Mouse (Mus musculus) forebrain, embryonic 13.5 days (tissue): ENCODE results near the gene Pfdn6. TPM values are rescaled to one million over a fixed set of nuclear protein-coding genes. Genes with fewer than 3 reads are reported as not detected.
A peak's percentile ranks its signal among the peaks of the same experiment; 100 is the strongest.
"Not testable (repeated sequence)": the region's sequence is repeated elsewhere in the genome, so short reads cannot be mapped to it uniquely, and the experiment has no call there.

Experiments
- ATAC-seq: fragments of 200-750 bp; cut with Nextera tagmentation; 2 replicates; pipeline ENCODE4 v1.8.0; 2017
- H3K27ac ChIP-seq: fragments of 300-500 bp; sonication (generic); 2 replicates; pipeline ENCODE4 v1.5.1; 2015; ENCODE audit warnings: inconsistent platforms, mild to moderate bottlenecking, moderate library complexity
- H3K27me3 ChIP-seq: fragments of 300-500 bp; sonication (generic); 2 replicates; pipeline ENCODE4 v1.6.1; 2015; ENCODE audit warnings: mild to moderate bottlenecking, inconsistent platforms
- H3K36me3 ChIP-seq: fragments of 300-500 bp; sonication (generic); 2 replicates; pipeline ENCODE4 v1.6.1; 2015; ENCODE audit warnings: mild to moderate bottlenecking, inconsistent platforms; ENCODE audit not compliant: poor library complexity, severe bottlenecking
- H3K4me1 ChIP-seq: fragments of 300-500 bp; sonication (generic); 2 replicates; pipeline ENCODE4 v1.6.1; 2015; ENCODE audit warnings: inconsistent platforms
- H3K4me2 ChIP-seq: fragments of 300-500 bp; sonication (generic); 2 replicates; pipeline ENCODE4 v1.6.1; 2015; ENCODE audit warnings: inconsistent platforms, mild to moderate bottlenecking, moderate library complexity
- H3K4me3 ChIP-seq: fragments of 300-500 bp; sonication (generic); 2 replicates; pipeline ENCODE4 v1.5.1; 2015; ENCODE audit warnings: mild to moderate bottlenecking, inconsistent platforms
- H3K9ac ChIP-seq: fragments of 300-500 bp; sonication (generic); 2 replicates; pipeline ENCODE4 v1.6.1; 2015; ENCODE audit warnings: mild to moderate bottlenecking, inconsistent platforms
- H3K9me3 ChIP-seq: fragments of 300-500 bp; sonication (generic); replicated peaks from 2 replicates; pipeline ENCODE4 v1.6.1; 2016; ENCODE audit warnings: inconsistent platforms
- WGBS: fragments of 180-500 bp; shearing (Covaris S2); methylation state at CpG from one replicate; pipeline ENCODE4 v1.1.7; 2015; 5-methylcytosine and 5-hydroxymethylcytosine counted together
- polyA plus RNA-seq: library from polyadenylated mRNA; unstranded; fragments of >200 nt; fragmentation: Nextera tagmentation; extraction: Ambion mirVana; gene quantifications from 2 replicates; pipeline ENCODE4 v1.2.1, GENCODE M21; 2015

Gene Pfdn6
- polyA plus RNA-seq, 1 experiment from 2014 or later, result 214 TPM

DNA sequence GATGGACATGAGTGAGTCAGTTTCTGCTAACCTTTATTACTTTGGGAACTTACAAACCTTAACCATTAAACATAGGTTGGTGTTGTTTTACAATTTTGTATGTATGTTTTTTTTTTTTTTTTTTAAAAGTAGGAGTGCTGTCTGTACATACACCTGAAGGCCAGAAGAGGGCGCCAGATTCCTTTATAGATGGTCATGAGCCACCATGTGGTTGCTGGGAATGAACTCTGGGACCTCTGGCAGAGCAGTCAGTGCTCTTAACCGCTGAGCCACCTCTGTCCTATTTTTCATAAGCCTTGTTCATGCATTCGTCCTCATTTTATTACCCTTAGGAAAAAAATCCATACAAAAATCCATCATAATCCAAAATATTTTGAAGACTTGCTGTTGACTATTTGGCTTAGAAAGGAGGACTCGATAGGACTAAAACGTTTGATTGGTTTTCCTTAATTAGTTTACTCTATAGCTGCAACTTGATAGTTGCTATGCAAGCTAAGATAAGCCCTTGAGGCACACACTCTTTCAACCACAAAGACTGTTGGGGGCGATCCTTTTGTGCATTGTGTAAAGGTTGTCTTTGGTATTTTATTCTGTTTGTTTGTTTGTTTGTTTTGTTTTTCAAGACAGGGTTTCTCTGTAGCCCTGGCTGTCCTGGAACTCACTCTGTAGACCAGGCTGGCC, 42.9 kb downstream of the Pfdn6 start:
- no peaks in the 10 kb centered on the region for H3K4me1 ChIP-seq
- no peak overlapping the region for H3K4me3 ChIP-seq
- no peak for ATAC-seq
- H3K9ac ChIP-seq, result no peak overlapping the region
- no peak overlapping the region for H3K27ac ChIP-seq
- WGBS, result 46% methylated on average over 6 of the region's 6 CpGs
- no peaks in the 10 kb centered on the region for H3K36me3 ChIP-seq
- H3K27me3 ChIP-seq, result no peaks in the 10 kb centered on the region
- no peaks in the 10 kb centered on the region for H3K9me3 ChIP-seq
- H3K4me2 ChIP-seq, result no peak overlapping the region

DNA sequence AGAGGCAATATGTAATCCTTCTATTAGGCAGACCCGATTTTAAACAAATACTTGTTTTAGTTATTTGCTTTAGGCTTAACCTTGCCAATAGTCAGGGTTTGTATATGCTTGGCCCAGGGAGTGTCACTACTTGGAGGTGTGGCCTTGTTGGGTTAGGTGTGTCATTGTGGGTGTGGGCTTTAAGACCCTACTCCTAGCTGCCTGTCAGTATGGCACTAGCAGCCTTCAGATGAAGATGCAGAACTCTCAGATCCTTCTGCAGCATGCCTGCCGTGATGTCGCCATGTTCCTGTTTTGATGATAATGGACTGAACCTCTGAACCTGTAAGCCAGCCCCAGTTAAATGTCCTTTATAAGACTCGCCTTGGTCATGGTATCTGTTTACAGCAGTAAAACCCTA, 47.1 kb downstream of the Pfdn6 start:
- not testable (repeated sequence) for H3K9ac ChIP-seq, ATAC-seq, H3K4me2 ChIP-seq, H3K27ac ChIP-seq, H3K4me3 ChIP-seq, H3K36me3 ChIP-seq, H3K27me3 ChIP-seq, H3K9me3 ChIP-seq
- WGBS, result 87% methylated on average over 4 of the region's 4 CpGs
- peaks cover 18% of the 10 kb centered on the region for H3K4me1 ChIP-seq

DNA sequence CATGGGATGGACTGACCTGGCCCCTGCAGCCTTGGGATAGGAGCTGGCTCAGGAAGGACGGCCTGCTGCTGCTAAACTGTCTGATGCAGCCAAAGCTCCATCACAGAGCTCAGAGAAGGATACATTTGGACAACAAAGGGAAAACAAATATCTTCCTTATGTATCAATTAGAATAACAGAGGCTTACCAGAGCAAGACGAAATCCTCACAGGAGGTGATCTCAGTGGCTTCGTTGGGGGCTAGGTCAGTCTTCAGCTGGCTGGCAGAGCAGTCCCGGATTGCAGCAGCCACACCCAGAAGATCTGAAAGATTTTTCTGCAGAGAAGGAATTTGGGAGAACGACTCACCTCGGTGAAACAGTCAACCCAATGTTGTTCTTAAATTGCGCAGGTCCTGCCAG, 47.7 kb downstream of the Pfdn6 start:
- no peaks in the 10 kb centered on the region for H3K27me3 ChIP-seq
- H3K36me3 ChIP-seq, result no peaks in the 10 kb centered on the region
- no peak overlapping the region for H3K4me2 ChIP-seq
- H3K9ac ChIP-seq, result no peak overlapping the region
- no peaks in the 10 kb centered on the region for H3K9me3 ChIP-seq
- H3K4me3 ChIP-seq, result no peak overlapping the region
- H3K27ac ChIP-seq, result no peak overlapping the region
- H3K4me1 ChIP-seq, result peaks cover 22% of the 10 kb centered on the region
- 24% methylated on average over 7 of the region's 7 CpGs for WGBS
- no peak for ATAC-seq

DNA sequence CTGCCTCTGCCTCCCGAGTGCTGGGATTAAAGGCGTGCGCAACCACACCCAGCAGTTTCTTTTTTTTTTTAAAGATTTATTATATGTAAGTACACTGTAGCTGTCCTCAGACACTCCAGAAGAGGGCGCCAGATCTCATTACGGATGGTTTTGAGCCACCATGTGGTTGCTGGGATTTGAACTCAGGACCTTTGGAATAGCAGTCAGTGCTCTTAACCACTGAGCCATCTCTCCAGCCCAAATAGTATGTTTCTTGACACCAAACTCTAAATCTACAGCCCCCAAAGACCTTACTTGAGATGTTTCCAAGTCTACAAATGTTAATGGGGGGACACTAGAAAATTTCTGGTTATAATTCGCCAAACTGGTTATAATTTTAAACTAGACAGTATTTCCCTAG, 48.3 kb downstream of the Pfdn6 start:
- H3K9ac ChIP-seq, ATAC-seq, H3K27ac ChIP-seq, H3K9me3 ChIP-seq, H3K4me2 ChIP-seq, H3K4me3 ChIP-seq, H3K27me3 ChIP-seq, H3K36me3 ChIP-seq: not testable (repeated sequence)
- whole genome bisulfite sequencing, result 69% methylated on average over 6 of the region's 6 CpGs
- H3K4me1 ChIP-seq, result peaks cover 22% of the 10 kb centered on the region

DNA sequence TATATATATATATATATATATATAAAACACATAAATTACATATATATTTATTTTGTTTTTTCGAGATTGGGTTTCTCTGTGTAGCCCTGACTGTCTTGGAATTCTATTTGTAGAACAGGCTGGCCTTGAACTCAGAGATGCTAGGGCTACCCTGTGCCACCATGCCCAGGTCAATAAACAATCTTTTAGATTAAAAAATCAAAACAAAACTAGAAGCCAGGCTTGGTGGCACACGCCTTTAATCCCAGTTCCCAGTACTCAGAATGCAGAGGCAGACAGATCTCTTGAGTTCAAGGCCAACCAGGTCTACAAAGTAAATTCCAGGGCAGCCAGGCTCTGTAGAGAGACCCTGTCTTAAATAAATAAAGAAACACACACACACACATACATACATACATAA, 48.8 kb downstream of the Pfdn6 start:
- Histone ChIP-seq H3K4me2 (no peak overlapping the region), H3K27ac (no peak overlapping the region), H3K9me3 (no peaks in the 10 kb centered on the region), H3K4me3 (no peak overlapping the region), H3K9ac (no peak overlapping the region), H3K36me3 (peaks cover 7% of the 10 kb centered on the region), H3K27me3 (no peaks in the 10 kb centered on the region), H3K4me1 (peaks cover 22% of the 10 kb centered on the region)
- no peak for ATAC-seq
- WGBS, result 59% methylated on average over 2 of the region's 2 CpGs

DNA sequence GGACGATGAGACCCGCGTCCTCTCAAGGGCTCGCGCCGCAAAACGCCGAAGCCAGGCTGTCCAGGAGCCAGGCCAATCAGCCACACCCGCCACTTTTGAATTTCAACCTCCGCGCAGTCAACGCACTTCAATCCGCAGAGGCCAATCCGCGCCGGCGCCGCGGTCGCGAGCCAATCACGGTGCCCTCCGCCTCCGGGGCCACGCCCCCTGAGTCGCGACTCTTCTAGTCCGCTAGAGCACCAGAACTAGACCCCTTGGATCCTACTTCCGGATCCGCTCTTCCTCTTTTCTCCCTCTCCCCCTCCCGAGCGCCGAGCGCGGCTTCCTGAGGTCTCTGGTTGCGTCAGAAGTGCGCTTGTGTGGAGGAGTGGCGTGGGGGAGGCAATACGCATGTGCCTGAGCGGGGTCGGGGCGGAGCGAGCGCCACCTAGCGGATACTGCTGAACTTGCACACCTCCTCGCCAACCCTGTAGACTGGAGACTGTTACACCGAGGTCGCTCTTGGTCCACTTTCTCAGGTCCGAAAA, 49.5 kb downstream of the Pfdn6 start, which contains the start of gene Kifc1:
Gene Kifc1, minus strand, starts transcription at position 129 of the 527 bp plus-strand sequence.
- Histone ChIP-seq H3K4me1 (peaks cover 22% of the 10 kb centered on the region), H3K27ac (0 out of 2 replicates have a peak within 1 kb of the TSS, but pooled peaks have one; percentile 31), H3K9ac (peak within 1 kb of the TSS; percentile 74), H3K4me2 (peak within 1 kb of the TSS; percentile 68), H3K27me3 (no peaks in the 10 kb centered on the region), H3K4me3 (peak within 1 kb of the TSS; percentile 60), H3K36me3 (peaks cover 15% of the 10 kb centered on the region), H3K9me3 (no peaks in the 10 kb centered on the region)
- WGBS, result 1% methylated on average over 49 of the region's 49 CpGs
- ATAC-seq, result peak; percentile 99

DNA sequence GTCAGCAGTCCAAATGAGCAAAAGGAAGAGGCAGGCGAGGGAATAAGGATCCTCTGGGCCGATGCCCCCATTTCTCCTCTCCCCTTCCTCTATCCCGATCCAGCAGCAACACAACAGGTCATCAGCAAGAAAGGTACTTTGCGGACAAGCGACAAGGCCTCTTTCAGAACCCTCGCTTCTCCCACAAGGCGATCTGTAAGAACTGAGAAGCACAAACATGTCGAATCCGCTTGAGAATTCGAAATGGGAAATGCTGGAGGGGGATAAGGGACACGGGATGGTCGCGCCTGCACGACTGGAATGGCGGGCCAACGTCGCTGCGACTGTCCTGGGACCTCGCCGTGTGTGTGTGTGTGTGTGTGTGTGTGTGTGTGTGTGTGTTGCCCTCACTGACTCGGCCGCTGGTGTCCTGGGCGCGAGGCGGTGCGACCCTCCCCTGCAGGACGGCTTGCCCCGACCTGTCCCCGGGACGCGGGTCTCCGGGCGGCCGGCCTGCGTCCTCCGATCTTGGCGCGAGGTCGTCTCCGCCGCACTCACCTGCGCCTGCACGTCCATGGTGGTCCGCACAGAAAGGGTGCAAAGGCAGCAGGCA, 50.1 kb downstream of the Pfdn6 start:
- not testable (repeated sequence) for H3K27me3 ChIP-seq, H3K9me3 ChIP-seq, ATAC-seq
- peaks cover 22% of the 10 kb centered on the region for H3K4me1 ChIP-seq
- H3K27ac ChIP-seq, result 0 out of 2 replicates have a peak overlapping the region, but pooled peaks have one; percentile 31
- H3K4me2 ChIP-seq, result peak overlapping the region; percentile 68
- H3K36me3 ChIP-seq, result peaks cover 18% of the 10 kb centered on the region
- under 1% methylated on average over 37 of the region's 44 CpGs for WGBS
- peak overlapping the region; percentile 74 for H3K9ac ChIP-seq
- peak overlapping the region; percentile 60 for H3K4me3 ChIP-seq

Other genes with a start within 250 kb of the Pfdn6 start
- gene March2, start 221.7 kb downstream of the Pfdn6 start, polyA plus RNA-seq, result 52.2 and 56.5 TPM in 2 replicates
- 433 and 441 TPM in 2 replicates for gene Rab11b, start 179.8 kb downstream of the Pfdn6 start, polyA plus RNA-seq
- gene Angptl4, start 158.5 kb downstream of the Pfdn6 start, polyA plus RNA-seq, result 8.6 and 10.0 TPM in 2 replicates
- gene Kank3, start 129.8 kb downstream of the Pfdn6 start, polyA plus RNA-seq, result 27.3 and 29.0 TPM in 2 replicates
- gene Rps28, start 115.8 kb downstream of the Pfdn6 start, polyA plus RNA-seq, result 779 and 868 TPM in 2 replicates
- gene Ndufa7, start 115.8 kb downstream of the Pfdn6 start, polyA plus RNA-seq, result 473 and 507 TPM in 2 replicates
- 60.1 and 66.1 TPM in 2 replicates for gene Cd320, start 97.3 kb downstream of the Pfdn6 start, polyA plus RNA-seq
- gene Gm7029, start 66.5 kb downstream of the Pfdn6 start, polyA plus RNA-seq, result not detected in 2 replicates
- 6.8 and 7.4 TPM in 2 replicates for gene Kifc1, start 49.7 kb downstream of the Pfdn6 start, polyA plus RNA-seq
- 0.28 and 0.49 TPM in 2 replicates for gene Platr17, start 35.2 kb downstream of the Pfdn6 start, polyA plus RNA-seq
- gene Daxx, start 30.9 kb downstream of the Pfdn6 start, polyA plus RNA-seq, result 60.7 and 68.0 TPM in 2 replicates
- 12.3 and 15.0 TPM in 2 replicates for gene Tapbp, start 24.4 kb downstream of the Pfdn6 start, polyA plus RNA-seq
- 18.1 and 20.6 TPM in 2 replicates for gene Zbtb22, start 24.4 kb downstream of the Pfdn6 start, polyA plus RNA-seq
- 39.3 and 46.6 TPM in 2 replicates for gene Rgl2, start 10.8 kb downstream of the Pfdn6 start, polyA plus RNA-seq
- gene Wdr46, start 317 bp upstream of the Pfdn6 start, polyA plus RNA-seq, result 28.4 and 29.4 TPM in 2 replicates
- gene B3galt4, start 11.1 kb upstream of the Pfdn6 start, polyA plus RNA-seq, result 7.3 and 9.4 TPM in 2 replicates
- gene Vps52, start 15.5 kb upstream of the Pfdn6 start, polyA plus RNA-seq, result 58.6 and 61.4 TPM in 2 replicates
- gene Rps18, start 15.7 kb upstream of the Pfdn6 start, polyA plus RNA-seq, result 1,165 and 1,184 TPM in 2 replicates
- gene H2-K1, start 60.0 kb upstream of the Pfdn6 start, polyA plus RNA-seq, result 12.9 and 24.0 TPM in 2 replicates
- gene Ring1, start 84.3 kb upstream of the Pfdn6 start, polyA plus RNA-seq, result 12.4 and 15.3 TPM in 2 replicates
- 76.0 and 88.0 TPM in 2 replicates for gene H2-Ke6, start 87.7 kb upstream of the Pfdn6 start, polyA plus RNA-seq
- gene Slc39a7, start 91.3 kb upstream of the Pfdn6 start, polyA plus RNA-seq, result 139 and 159 TPM in 2 replicates
- gene Rxrb, start 91.5 kb upstream of the Pfdn6 start, polyA plus RNA-seq, result 52.6 and 57.1 TPM in 2 replicates
- 0.80 and 1.3 TPM in 2 replicates for gene Col11a2, start 99.1 kb upstream of the Pfdn6 start, polyA plus RNA-seq
- not detected in 2 replicates for gene H2-Oa, start 152.0 kb upstream of the Pfdn6 start, polyA plus RNA-seq
- gene H2-DMa, start 179.2 kb upstream of the Pfdn6 start, polyA plus RNA-seq, result 8.7 and 10.0 TPM in 2 replicates
- 124 and 125 TPM in 2 replicates for gene Brd2, start 182.3 kb upstream of the Pfdn6 start, polyA plus RNA-seq
- 0.20 TPM in 1 of 2 replicates, not detected in the other for gene H2-DMb2, start 203.0 kb upstream of the Pfdn6 start, polyA plus RNA-seq
- 0.20 TPM in 1 of 2 replicates, not detected in the other for gene H2-DMb1, start 212.7 kb upstream of the Pfdn6 start, polyA plus RNA-seq
- 0.84 and 0.94 TPM in 2 replicates for gene Tap1, start 247.2 kb upstream of the Pfdn6 start, polyA plus RNA-seq
- gene Psmb9, start 247.4 kb upstream of the Pfdn6 start, polyA plus RNA-seq, result 0.43 and 0.73 TPM in 2 replicates